Mouse (Mus musculus) intestine, embryonic 14.5 days (tissue): ENCODE measurements around the gene Cfl2. TPM values are rescaled to one million over a fixed set of nuclear protein-coding genes. Genes with fewer than 3 reads are reported as not detected.
"Not testable (repeated sequence)": the region's sequence is repeated elsewhere in the genome, so short reads cannot be mapped to it uniquely, and the experiment has no call there.

Source experiments
- ATAC-seq: fragments of 200-750 bp; cut with Nextera tagmentation; replicated peaks from 2 replicates; pipeline ENCODE4 v1.8.0; 2017; ENCODE audit warnings: low read depth, moderate number of reproducible peaks, moderate TSS enrichment, moderate library complexity; ENCODE audit not compliant: low FRiP score, low TSS enrichment
- DNase-seq: peaks from one replicate; pipeline ENCODE4 v3.0.0-alpha.2; 2018; ENCODE audit warnings: low spot score
- H3K27ac ChIP-seq: fragments of 300-500 bp; sonication (generic); 2 replicates; pipeline ENCODE4 v1.5.1; 2014; ENCODE audit warnings: low read depth, mild to moderate bottlenecking, control low read depth
- H3K27me3 ChIP-seq: fragments of 300-500 bp; sonication (generic); replicated peaks from 2 replicates; pipeline ENCODE4 v1.6.1; 2014; ENCODE audit warnings: low read length, control low read depth; ENCODE audit not compliant: control insufficient read depth, insufficient read depth
- H3K36me3 ChIP-seq: fragments of 300-500 bp; sonication (generic); 2 replicates; pipeline ENCODE4 v1.6.1; 2014; ENCODE audit warnings: low read length, control low read depth; ENCODE audit not compliant: control insufficient read depth, insufficient read depth
- H3K4me1 ChIP-seq: fragments of 300-500 bp; sonication (generic); replicated peaks from 2 replicates; pipeline ENCODE4 v1.6.1; 2014; ENCODE audit warnings: low read length, control low read depth, mixed read lengths; ENCODE audit not compliant: control insufficient read depth, insufficient read depth
- H3K4me2 ChIP-seq: fragments of 300-500 bp; sonication (generic); 2 replicates; pipeline ENCODE4 v1.6.1; 2014; ENCODE audit warnings: low read length
- H3K4me3 ChIP-seq: fragments of 300-500 bp; sonication (generic); 2 replicates; pipeline ENCODE4 v1.5.1; 2014; ENCODE audit warnings: low read depth, low read length, control low read depth, mixed read lengths
- H3K9ac ChIP-seq: fragments of 300-500 bp; sonication (generic); 2 replicates; pipeline ENCODE4 v1.6.1; 2014; ENCODE audit warnings: mild to moderate bottlenecking, low read length
- H3K9me3 ChIP-seq: fragments of 300-500 bp; sonication (generic); 2 replicates; pipeline ENCODE4 v1.6.1; 2016; ENCODE audit warnings: low read length, control low read depth; ENCODE audit not compliant: control insufficient read depth
- WGBS: fragments of 180-500 bp; shearing (Covaris S2); extraction: QIAGEN DNeasy Blood & Tissue Kit; methylation state at CpG from one replicate; pipeline ENCODE4 v1.1.7; 2014; 5-methylcytosine and 5-hydroxymethylcytosine counted together
- polyA plus RNA-seq: library from polyadenylated mRNA; unstranded; fragments of >200 nt; fragmentation: Nextera tagmentation; extraction: Ambion mirVana; gene quantifications from 2 replicates; pipeline ENCODE4 v1.2.1, GENCODE M21; 2014

Gene Cfl2
- polyA plus RNA-seq, 1 experiment from 2014 or later, result 205 TPM

DNA sequence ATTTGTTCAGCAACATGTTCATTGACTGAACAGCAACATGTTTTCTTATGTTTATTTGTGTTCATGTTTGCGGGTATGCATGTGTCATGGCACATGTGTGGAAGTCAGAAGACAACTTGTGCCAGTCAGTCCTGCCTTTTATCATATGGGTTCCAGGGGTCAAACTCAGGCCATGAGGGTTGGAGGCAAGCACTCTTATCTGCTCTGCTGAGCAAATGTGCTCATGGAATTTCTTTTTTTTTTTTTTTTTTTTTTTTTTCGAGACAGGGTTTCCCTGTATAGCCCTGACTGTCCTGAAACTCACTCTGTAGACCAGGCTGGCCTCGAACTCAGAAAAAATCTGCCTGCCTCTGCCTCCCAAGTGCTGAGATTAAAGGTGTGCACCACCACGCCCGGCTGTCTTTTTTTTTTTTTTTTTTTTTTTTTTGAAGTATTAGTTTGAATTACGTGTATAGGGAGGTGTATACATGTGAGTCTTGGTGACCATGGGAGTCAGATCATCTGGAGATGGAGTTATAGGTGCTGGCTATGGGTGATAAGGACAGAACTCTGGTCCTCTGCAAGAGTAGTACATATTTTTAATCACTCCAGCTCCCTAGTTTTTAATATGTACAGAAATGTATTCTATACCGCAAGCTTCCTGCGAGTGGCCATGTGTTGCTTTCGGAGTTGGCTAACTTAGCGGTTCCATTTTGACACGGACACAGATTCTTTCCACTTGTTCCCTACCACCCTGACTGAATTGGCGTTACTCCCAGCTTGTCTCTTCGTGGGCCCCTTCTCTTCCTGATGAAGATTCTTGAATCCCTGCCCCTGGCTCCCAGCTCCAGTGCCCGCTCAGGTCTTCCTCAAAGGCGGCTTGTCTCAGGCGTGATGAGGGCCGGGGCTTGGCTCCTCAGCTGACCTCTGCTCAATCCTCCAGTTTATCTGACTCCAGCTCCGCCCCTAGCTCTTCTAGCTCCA is 26.8 kb downstream of the Cfl2 start:
- ATAC-seq, result no peak; the same call in 1 of the 2 replicates
- DNase-seq, result no peak
- Histone ChIP-seq H3K36me3 (no peaks in the 10 kb centered on the region), H3K4me1 (peaks cover 5% of the 10 kb centered on the region), H3K9ac (no peak overlapping the region), H3K4me3 (no peak overlapping the region; the same call in 1 of the 2 replicates), H3K27ac (peak overlapping the region; percentile 60), H3K9me3 (no peaks in the 10 kb centered on the region), H3K4me2 (no peak overlapping the region; the same call in 1 of the 2 replicates), H3K27me3 (no peaks in the 10 kb centered on the region)
- WGBS, result 75% methylated on average over 18 of the region's 18 CpGs

DNA sequence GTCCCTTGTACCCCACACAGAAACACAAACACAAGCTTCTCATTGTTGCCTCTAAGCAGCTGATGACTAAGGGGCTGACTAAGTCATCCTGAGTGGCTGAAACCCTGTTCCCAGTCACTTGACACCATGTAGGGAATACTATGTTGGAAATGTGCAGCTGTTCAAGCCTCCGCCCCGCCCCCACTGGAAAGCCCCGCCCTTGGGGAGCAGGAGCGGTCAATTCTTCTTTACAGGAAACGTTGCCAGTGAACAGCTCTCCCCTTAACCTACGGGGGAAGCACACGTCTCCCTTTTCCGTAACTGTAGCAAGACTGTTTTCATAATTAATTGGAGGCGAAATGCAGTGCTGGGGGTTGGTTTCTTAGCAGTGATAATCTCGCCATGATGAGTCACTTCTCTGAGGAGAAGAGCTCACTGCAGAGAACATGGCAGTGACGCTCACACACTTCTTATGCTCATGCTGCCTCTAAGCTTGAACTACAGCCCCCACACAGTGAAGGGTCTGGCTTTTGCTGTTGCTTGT is 27.7 kb downstream of the Cfl2 start:
- Histone ChIP-seq H3K9ac (peak overlapping the region; percentile 20), H3K27ac (peak overlapping the region; percentile 60), H3K4me3 (peak overlapping the region; percentile 27), H3K27me3 (no peaks in the 10 kb centered on the region), H3K4me1 (peaks cover 5% of the 10 kb centered on the region), H3K9me3 (no peaks in the 10 kb centered on the region), H3K4me2 (peak overlapping the region; percentile 46), H3K36me3 (no peaks in the 10 kb centered on the region)
- WGBS, result 8% methylated on average over 11 of the region's 11 CpGs
- DNase-seq (peak; percentile 88), ATAC-seq (peak; percentile 76)

DNA sequence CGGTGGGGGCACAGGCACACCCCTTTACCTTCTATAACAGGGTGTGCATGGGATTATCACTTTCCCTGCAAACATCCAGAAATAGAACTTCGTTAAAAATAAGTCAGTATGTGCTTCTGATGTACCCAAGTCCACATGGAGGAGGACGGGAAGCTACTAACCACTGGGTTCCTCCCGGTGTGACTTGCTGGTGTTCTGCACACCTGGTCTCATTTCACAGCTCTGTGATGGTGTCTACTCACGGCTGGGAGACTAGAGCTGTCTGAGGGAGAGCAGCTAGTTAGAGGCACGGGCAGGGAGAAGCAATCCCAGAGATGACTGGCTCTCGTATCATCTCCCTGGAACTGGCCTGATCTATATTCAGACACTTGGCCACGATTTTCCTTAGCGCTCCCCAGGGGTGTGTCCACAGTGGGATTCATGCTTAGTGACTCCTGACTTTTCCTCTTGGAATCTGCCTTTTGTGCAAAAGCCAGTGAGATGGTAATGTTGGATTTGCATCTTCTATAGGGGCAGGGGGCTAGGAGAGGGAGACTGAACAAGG is 28.7 kb downstream of the Cfl2 start:
- H3K4me1 ChIP-seq, result peaks cover 5% of the 10 kb centered on the region
- no peaks in the 10 kb centered on the region for H3K9me3 ChIP-seq
- no peak overlapping the region for H3K4me2 ChIP-seq
- no peaks in the 10 kb centered on the region for H3K27me3 ChIP-seq
- H3K27ac ChIP-seq, result no peak overlapping the region
- no peak overlapping the region for H3K4me3 ChIP-seq
- no peak for ATAC-seq
- no peak overlapping the region for H3K9ac ChIP-seq
- no peak for DNase-seq
- 66% methylated on average over 9 of the region's 9 CpGs for WGBS
- H3K36me3 ChIP-seq, result no peaks in the 10 kb centered on the region

DNA sequence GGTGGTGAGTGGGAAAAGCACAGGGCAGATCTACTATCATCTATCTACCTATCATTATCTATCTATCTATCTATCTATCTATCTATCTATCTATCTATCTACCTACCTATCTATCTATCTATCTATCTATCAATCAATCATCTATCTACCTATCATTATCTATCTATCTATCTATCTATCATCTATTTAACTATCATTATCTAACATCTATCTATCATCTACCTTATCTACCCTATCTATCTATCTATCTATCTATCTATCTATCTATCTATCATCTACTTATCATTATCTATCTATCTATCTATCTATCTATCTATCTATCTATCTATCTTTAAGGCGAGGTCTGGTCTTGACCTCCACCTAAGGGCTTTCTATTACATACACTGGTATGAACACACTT is 30.8 kb downstream of the Cfl2 start:
- ATAC-seq, H3K27me3 ChIP-seq, H3K9ac ChIP-seq, H3K4me1 ChIP-seq, H3K4me3 ChIP-seq, DNase-seq, H3K9me3 ChIP-seq, H3K36me3 ChIP-seq, H3K27ac ChIP-seq, H3K4me2 ChIP-seq: not testable (repeated sequence)
- 73% methylated on average over 1 of the region's 1 CpGs for WGBS

DNA sequence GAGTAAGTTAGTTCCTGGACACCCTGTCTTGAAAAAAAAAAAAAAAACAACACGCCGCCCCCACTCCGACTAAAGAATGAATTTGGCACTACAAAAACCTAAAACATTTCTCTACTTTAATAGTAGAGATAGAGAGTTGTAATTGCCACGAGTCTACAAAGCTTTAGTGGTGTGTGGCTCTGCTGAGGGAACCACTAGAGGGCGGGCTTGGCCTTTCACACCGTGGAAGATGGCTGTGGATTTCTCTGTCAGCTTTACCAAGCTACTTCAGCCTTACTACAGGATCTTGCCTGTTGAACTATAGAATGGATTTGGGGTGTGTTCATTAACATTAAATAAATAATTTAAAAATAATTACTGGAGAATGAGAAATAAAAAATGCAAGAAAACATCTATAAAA is 32.1 kb downstream of the Cfl2 start:
- Histone ChIP-seq H3K4me2 (no peak overlapping the region), H3K4me1 (peaks cover 5% of the 10 kb centered on the region), H3K27ac (no peak overlapping the region), H3K27me3 (no peaks in the 10 kb centered on the region), H3K9me3 (no peaks in the 10 kb centered on the region), H3K4me3 (no peak overlapping the region), H3K36me3 (no peaks in the 10 kb centered on the region), H3K9ac (no peak overlapping the region)
- DNase-seq, result peak; percentile 86
- ATAC-seq, result peak; percentile 83; the same call in 1 of the 2 replicates
- WGBS, result 14% methylated on average over 6 of the region's 6 CpGs

DNA sequence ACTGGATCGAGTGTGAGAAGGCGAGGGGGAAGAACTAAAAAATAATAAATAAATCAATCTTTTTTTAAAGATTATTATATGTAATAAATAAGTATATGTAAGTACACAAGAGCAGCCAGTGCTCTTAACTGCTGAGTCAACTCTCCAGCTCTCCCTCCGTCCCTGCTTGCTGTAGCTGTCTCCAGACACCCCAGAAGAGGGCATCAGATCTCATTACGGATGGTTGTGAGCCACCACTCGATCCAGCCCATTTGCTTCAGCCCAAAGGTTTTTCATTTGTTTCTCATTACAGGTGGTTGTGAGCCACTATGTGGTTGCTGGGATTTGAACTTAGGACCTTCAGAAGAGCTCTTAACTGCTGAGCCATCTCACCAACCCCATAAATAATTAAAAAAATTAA is 32.8 kb downstream of the Cfl2 start:
- H3K4me1 ChIP-seq, result no peaks in the 10 kb centered on the region
- H3K4me2 ChIP-seq, result no peak overlapping the region
- WGBS, result 57% methylated on average over 5 of the region's 5 CpGs
- no peak overlapping the region for H3K9ac ChIP-seq
- H3K27ac ChIP-seq, result no peak overlapping the region
- no peaks in the 10 kb centered on the region for H3K27me3 ChIP-seq
- H3K36me3 ChIP-seq, result no peaks in the 10 kb centered on the region
- no peaks in the 10 kb centered on the region for H3K9me3 ChIP-seq
- ATAC-seq (no peak), DNase-seq (no peak)
- no peak overlapping the region for H3K4me3 ChIP-seq

DNA sequence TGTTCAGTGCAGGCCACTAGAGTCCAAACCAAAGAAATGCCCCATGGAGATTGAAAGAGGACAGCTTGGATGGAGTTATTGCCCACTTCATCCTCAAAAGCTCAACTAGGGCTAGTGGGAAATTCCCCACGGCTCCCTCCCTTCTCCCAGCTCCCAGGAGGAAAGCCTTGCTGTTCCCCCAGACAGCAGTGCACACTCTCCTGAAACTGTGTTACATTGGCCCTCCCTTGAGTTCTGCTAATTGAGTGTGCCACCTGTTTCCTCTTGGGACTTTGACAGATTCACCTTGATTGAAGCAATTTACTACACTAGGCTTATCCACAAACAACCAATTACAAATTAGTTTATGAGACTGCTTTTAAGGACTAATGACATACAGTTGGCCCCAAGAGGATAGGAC is 34.6 kb downstream of the Cfl2 start:
- H3K27ac ChIP-seq, result no peak overlapping the region
- DNase-seq (no peak), ATAC-seq (no peak)
- H3K36me3 ChIP-seq, result no peaks in the 10 kb centered on the region
- H3K4me1 ChIP-seq, result peaks cover 3% of the 10 kb centered on the region; the same call in 1 of the 2 replicates
- no peak overlapping the region for H3K4me3 ChIP-seq
- no peaks in the 10 kb centered on the region for H3K27me3 ChIP-seq
- H3K9me3 ChIP-seq, result no peaks in the 10 kb centered on the region
- no peak overlapping the region for H3K4me2 ChIP-seq
- no peak overlapping the region for H3K9ac ChIP-seq
- WGBS, result 70% methylated on average over 1 of the region's 1 CpGs

DNA sequence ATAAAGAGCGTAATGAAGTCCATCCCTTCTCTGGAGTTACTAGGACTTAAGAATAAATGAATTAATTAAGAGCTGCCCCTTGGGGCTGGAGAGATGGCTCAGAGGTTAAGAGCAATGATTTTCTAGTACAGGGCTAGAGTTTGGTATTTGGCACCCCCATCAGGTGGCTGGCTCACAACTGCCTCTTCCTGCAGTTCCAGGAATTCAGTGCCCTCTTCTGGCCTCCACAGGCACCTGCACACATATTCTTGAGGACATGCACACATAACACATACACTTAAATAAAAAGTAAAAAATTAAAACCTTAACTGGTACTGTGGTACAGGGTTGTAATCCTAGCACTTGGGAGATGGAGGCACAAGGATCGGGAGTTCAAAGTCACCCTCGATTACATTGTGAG is 37.5 kb downstream of the Cfl2 start:
- DNase-seq, result no peak

More for the DNA sequence above, 37.5 kb downstream of the Cfl2 start:
- H3K27me3 ChIP-seq, result no peaks in the 10 kb centered on the region
- H3K9me3 ChIP-seq, result no peaks in the 10 kb centered on the region
- H3K36me3 ChIP-seq, result no peaks in the 10 kb centered on the region
- peaks cover 3% of the 10 kb centered on the region; the same call in 1 of the 2 replicates for H3K4me1 ChIP-seq
- H3K9ac ChIP-seq, result no peak overlapping the region
- H3K4me2 ChIP-seq, result no peak overlapping the region
- no peak for ATAC-seq
- 94% methylated on average over 3 of the region's 3 CpGs for WGBS
- no peak overlapping the region for H3K27ac ChIP-seq
- no peak overlapping the region for H3K4me3 ChIP-seq
